Mouse (Mus musculus): ENCODE measurements at regions not wholly inside any gene's neighbourhood (a gene's known extent, or its start where the extent isn't known, plus 50 kb on each side); places are given as distances from the start of the nearest gene placed in this dataset.

DNA sequence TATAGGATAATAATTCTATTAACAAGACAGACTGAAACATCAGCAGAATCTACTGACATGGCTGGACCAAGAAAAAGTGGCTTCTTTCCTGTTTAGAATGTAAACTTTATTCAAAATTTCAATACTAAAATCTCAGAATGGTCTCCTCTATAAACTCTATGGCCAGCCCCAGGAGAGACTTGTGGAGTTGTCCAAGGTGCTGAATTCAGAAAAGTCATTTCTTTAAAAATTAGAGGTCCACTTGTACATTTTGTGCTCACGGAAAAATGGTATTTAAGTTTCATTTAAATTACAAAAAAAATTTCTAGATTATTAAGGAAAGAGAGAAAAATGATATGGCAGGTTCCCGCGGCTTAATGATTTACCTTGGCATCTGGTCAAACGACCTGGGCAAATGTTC, 352.2 kb upstream of the Igbp1b start:
- 84% methylated on average over 4 of the region's 4 CpGs for WGBS
- H3K4me3 ChIP-seq: no peak overlapping the region
- no peaks in the 10 kb centered on the region for H3K4me1 ChIP-seq
- H3K27me3 ChIP-seq: no peaks in the 10 kb centered on the region
- H3K9me3 ChIP-seq: no peaks in the 10 kb centered on the region
- no peak overlapping the region for H3K4me2 ChIP-seq (replicated peaks)
- no peak for ATAC-seq (ENCODE audit: insufficient number of reproducible peaks, insufficient read depth, low FRiP score, low TSS enrichment)
- no peak overlapping the region for H3K27ac ChIP-seq
- H3K9ac ChIP-seq: no peak overlapping the region
- H3K36me3 ChIP-seq: no peaks in the 10 kb centered on the region

All from embryonic facial prominence, embryonic 12.5 days (tissue).